Mouse (Mus musculus): ENCODE measurements around the gene Ccz1.

- TF ChIP-seq POLR2A (IDR thresholded peaks at IDR 0.05; ENCODE audit: insufficient read depth, low read depth, low read length), result no peak
- TF ChIP-seq CTCF (IDR thresholded peaks at IDR 0.05), result no peak
- no peak for TF ChIP-seq EP300 (IDR thresholded peaks at IDR 0.05; ENCODE audit: insufficient read depth, low read depth, low read length)
These were observed 64.7 kb downstream of the Ccz1 start for GRCm38 (mm10) chr5:143950016-143950415.

All from heart, adult 2 months (tissue).